Mouse (Mus musculus): Measurements from ENCODE around the gene Gm5129.

Gene Gm5129

DNA sequence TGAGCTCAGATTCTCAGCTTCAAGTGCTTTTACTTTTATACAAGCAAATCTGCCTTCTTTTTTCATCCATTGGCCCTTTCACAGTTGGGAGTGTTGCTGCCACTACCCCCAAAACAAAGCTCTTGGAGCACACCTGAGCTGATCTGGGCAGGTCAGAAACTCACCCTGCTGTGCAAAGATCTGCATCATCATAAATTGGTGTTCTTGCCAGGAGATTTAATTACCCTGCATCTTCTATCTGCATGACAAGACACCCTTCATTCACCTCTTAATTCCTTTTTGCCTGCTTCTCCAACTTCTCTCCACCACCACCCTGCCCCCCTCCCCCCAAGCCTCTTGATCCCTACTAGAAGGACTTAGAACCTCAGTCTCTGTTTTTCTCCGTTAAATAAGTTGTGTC, 14.6 kb downstream of the Gm5129 start:
- DNase-seq: no peak

DNA sequence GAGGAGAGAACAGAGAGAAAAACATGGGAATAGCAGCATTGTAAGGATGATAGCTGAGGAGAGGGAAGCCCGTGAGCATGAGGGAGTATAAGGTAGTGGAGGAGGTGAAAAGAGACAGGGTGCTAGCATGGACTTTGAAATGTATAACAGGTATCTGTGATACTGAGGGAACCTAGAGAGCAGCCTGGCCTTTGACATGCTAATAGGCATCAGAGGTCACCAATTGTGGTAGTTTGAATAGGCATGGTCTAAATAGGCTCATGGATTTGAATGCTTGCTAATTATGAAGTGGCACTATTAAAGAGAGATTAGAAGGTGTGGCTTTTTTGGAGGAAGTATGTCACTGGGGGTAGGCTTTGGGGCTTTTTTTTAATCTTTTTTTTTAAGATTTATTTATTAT, 22.8 kb downstream of the Gm5129 start:
- no peak for DNase-seq

DNA sequence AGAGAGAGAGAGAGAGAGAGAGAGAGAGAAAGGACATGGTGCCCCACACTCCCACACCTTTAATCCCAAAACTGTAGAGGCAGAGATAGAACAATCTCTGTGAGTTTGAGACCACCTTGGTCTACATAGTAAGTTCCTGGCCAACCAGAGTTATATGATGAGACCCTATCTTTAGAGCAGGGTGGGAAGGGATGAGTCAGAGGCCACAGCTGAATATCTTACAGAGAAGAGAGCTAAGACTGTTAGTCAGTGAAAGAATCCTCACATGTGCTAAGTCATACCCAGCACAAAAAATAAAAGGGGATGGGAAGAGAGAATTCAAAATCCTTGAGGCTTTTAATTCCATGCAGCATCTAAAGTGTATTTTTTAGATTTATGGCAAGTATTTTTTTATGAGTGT, 24.1 kb downstream of the Gm5129 start:
- DNase-seq: no peak

DNA sequence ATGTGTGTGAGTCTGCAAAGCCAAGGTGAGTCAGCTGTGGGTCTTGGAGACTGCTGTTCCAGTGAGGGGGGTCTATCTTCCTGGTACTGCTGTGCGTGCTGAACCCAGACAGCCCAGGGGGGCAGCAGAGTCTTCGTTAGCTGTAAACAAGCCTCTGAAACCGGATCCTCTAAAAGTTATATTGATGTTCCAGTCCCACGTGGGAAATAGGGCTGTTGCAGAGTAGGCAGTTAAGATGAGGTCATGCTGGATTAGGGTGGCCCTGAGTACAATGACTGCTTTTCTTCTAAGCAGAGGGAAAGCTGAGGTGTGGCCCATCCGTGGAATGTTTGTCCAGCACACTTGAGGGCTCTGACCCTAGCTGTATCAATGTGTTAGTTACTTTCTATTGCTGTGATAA, 27.5 kb downstream of the Gm5129 start:
- DNase-seq: no peak

DNA sequence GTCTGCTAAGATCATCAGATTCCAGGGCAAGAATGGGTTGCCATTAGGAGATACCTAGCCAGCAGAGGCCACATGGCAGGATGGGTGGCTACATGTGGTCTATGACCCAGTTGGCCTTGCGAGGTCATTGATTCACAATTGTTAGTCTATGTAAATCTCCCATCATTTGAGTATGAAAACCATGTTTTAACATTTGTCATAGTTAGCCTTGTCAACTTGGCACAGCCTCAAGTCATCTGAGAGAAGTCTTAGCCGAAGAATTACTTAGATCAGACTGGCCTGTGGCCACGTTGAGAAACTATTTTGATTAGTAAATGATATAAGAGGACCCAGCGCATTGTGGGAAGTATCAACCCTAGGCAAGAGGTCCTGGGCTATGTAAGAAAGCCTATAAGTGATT, 28.5 kb downstream of the Gm5129 start:
- no peak for DNase-seq

DNA sequence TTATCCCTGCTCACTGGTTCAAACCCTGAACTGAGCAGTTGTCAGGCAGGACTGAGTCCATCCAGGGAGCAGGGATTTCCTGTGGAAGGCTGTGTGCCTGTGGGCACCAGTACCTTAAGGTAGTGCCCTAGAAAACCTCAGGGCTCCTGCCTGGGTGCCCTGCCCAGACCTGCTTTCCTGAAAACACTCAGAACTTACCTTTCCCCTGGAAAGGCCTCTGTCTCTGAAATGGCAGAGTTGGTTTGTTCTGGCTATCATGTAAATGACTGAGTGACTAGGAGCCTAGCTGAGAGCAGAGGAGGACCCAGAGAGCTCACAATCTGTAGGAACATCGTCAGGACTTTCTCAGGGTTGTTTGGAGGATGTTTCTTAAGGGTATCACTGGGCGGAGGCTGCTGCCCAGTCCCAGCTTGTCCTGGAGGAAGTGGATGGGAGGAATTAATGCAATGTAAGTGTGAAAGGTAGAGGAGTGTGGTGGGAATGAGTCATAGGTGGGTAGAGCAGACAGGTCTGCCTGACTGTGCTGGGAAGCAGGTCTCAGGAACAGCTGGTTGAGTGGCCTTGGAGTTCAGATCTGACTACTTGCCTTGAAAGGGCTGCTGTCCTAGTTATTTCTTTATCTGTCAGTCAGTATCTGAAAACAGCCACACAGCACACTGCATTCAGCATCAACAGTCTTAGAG, 36.1 kb downstream of the Gm5129 start:
- DNase-seq: no peak

DNA sequence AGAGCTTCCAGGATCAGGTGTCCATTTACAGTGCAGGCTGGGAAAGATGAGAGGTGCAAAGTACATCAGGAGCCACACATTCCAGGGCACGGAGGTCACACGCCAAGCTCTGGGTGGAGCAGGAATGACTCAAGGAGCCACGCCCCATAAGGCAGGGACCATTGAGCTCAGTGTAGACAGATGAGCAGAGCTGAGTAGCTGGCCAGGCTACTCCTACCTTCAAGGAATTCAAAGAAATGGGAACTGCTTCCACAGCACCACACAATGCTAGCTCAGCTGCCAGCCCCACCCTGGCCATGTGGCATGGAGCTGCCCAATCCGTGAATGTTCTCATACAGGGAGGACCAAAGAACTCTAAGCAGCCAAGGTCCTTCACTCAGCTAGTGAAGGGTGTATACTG, 37.2 kb downstream of the Gm5129 start:
- DNase-seq: peak; percentile 34 to 50

DNA sequence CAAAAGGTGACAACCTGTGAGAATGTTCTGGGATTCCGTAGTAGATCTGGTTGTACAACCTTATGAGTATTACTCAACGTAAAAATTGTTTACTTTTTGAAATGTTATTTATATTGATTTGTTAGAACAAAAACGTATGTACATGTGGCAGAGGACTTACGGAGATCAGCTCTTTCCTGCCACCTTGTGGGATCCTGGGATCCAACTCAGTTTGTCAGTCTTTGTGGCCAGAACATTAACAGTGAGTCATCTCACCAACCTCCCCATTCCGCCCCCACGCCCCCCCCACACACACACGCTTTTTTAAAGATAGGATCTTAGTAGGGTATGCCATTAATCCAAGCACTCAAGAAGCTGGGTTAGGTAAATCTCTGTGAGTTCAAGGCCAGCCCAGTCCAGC, 47.4 kb downstream of the Gm5129 start:
- no peak for DNase-seq

DNA sequence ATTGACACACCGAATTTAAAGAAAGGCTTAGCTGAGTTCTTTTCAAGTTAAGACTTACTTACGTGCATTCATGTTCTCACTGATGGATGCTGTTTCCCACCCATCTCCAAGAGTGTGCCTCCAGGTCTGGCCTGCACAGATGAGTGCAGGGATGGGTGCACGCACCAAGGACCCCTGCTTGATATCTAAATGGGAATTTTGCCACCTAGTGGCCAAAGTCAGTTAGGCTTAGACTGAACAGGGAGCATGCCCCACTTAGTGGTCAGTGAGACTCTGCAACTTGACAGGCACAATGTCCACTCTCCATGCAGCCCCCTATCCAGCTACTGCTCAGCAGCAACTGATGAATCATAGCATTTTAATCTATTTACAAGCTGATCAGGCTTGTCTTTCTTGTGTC, 48.1 kb downstream of the Gm5129 start:
- DNase-seq: peak in 1 of 2 experiments; percentile 24

Data from kidney, adult 8-10 months (tissue).